Mouse (Mus musculus): ENCODE measurements around the gene Nbeal2.
A peak's percentile ranks its signal among the peaks of the same experiment; 100 is the strongest.

- TF ChIP-seq POLR2A (IDR thresholded peaks at IDR 0.05; ENCODE audit: low read depth, low read length) (no peak), CTCF (IDR thresholded peaks at IDR 0.05; ENCODE audit: borderline replicate concordance, insufficient read depth, low read length) (peak; percentile 85; the same call in 1 of the 2 replicates)
These were observed 18.6 kb upstream of the Nbeal2 start for GRCm38 (mm10) chr9:110672462-110673106.

All from embryonic fibroblast, embryonic 13.5 days (primary cell).